Mouse (Mus musculus) layer of hippocampus, postnatal 14 days (tissue): ENCODE data around the gene Ptpn5. TPM values are rescaled to one million over a fixed set of nuclear protein-coding genes. Genes with fewer than 3 reads are reported as not detected.

Source experiments
- DNase-seq, 2 experiments: peaks; one replicate each; pipeline ENCODE4 v3.0.0; 2021 to 2022; ENCODE audit warnings: low spot score in 2 of 2, mixed read lengths in 1 of 2
- total RNA-seq, 2 experiments: library from RNA; stranded (reverse); gene quantifications; 2 replicates each; pipeline ENCODE4 v1.2.3; 2021

Ptpn5 gene
- total RNA-seq, 2 experiments from 2014 or later, result 102 to 103 TPM

DNA sequence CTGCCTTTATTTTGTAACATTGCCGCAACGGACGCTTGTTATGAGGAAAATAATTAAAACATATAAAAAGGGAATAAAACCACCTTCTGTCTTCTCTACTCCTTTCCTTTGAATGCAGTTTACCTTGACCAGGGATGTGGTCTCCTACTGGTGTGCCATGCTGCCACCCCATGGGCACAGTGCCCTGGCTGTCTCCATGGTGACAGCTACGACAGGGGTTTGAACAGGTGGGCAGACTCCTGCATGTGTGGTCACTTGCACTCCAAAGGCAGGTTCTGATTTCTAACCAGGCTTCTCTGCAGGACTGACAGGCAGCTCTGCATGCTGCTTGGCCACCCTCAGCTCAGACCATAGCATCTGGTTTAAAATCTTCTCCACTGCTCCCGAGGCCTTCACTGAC, 21.4 kb downstream of the Ptpn5 start:
- DNase-seq, result no peak

DNA sequence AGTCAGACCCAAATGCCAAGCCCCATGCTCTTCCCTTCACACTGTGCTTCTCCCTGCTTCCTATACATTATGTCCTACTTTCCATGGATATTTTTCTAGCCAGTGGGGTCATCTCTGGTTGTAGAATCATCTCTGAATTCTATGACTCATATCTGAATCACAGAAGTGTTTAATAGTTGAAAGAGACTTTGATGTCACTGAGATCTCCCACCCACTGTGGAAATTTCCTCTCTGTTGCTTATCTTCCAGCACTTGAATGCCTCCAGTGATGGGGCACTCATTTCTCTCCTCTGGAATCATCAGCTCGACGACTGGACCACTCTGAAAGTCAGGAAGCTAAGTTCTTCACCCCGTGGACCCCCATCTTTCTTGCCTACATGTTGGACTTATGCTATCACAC, 22.4 kb downstream of the Ptpn5 start:
- no peak for DNase-seq

DNA sequence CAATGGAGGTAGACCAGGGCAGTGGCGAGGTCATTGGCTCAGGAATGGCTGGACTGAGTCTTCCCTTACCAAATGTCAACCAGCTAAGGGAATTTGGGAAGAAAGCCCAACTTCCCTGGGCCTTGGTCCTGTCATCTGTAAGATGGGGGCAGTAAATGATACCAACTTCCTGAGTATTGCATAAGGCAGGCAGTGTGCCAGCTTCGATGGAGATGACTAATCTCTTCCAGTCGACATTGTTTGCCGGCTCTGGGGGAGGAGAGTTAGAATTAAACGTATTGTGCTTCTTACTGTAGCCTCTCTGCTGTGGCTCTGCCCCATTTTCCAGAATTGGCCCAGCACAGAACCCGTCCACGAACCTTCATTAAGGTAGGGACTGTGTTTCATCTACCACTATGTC, 23.0 kb downstream of the Ptpn5 start:
- DNase-seq, result no peak

DNA sequence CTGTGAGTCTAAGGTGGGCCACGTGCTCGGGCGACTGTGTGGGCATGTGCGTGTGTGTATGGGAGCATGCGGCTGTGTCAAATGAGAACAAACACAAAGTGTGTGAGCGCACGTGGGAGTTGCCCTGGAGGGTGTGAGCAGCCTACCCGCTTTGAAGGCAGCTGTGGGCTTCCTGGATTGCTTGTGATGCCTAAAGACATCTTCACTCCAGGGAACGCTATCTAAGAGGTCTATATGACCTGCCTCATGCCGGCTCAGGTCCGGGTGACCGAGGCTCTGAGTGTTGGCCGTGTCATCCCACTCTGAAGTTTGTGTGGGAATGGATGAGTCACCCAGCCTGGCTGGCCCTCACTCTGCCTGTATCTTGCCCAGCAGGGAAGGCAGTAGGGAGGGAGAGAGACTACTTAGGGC, 24.7 kb downstream of the Ptpn5 start:
- DNase-seq, result no peak

DNA sequence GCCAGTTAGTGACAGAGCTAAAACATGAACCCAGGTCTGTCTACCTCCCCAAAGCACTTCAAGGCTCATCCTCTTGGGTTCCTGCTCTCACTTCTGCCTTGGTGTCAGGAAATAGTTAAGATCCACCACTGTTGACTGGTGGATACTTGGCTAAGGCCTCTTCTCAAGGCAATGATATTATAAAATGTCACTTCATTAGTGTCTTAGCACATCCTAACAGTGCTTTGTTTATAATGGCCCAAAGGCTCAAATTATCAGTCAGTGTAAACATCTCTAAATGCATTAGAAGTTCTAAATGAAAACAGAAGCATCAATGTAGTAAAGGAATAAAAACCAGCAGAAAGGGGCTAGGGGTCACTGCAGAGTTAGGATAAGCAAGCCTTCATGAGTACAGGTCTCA, 26.5 kb downstream of the Ptpn5 start:
- DNase-seq, result no peak

DNA sequence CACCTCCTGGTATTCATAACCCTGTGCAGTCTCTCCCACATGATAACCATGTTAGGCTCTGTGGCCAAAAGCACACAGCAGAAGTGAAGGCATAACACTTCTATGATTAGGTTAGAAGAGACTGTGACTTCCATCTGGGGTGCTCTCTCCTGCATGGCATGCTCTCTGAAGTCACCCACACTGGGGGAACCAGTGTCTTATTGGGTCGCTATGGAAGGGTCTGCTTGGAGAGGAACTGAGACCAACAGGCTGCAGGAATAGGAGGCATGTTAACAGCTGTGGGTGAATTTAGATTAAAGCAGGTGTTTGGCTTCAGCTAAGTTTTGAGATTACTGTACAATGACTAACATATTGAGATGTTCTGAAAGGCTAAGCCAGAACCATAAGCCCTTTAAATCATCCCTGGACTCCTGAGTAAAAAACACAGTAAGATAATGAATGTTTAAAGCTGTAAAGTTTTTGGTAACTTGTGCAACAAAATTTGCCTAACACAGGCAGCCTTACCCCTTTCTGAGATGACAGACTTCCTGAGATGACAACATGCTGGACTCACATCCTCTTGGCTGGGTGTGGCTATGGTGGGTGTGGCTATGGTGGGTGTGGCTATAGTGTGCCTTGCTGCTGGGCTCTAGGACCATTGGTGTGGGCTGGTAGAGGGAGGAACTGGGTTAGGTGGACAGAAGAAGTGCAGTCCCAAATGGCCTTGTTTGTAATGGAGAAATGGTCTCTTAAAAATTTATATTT, 29.6 kb downstream of the Ptpn5 start:
- no peak for DNase-seq

DNA sequence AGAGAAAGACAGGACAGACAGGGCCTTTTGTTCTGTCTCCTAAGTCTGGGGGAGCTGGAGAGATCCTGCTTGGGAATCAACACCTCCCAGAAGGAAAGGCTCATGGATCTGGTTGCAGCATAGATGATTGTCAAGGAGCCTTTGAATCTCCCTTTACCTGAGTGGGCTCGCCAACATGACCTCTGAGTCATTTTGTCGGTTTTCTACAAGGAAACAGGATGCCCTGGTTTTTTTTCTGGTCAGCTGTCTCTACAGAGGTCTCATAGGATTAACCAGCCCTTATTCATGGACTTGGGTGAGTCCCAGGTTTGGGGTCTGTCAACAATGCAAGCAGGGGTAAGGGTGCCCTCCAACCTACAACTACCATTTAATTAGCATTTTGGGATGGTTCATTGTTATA, 30.5 kb downstream of the Ptpn5 start:
- no peak for DNase-seq

DNA sequence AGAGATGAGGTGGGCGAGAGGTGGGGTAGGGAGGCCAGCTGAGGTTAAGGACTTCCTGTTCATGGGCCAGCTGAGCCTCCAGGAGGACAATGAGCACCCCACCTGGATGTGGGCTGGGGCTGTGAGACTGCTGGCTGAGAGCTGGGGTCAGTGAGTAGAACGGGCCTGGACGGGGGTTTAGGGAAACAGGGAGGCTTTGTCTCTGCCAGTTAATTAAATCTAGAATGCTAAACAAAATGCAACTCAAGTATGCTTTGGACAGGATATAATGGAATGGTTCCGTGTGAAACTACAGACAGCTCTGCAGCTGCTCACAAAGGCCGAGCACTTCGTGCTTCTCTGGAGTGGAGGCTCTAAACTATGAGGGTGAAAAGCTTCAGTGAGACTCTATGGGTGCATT, 32.9 kb downstream of the Ptpn5 start:
- DNase-seq, result no peak

DNA sequence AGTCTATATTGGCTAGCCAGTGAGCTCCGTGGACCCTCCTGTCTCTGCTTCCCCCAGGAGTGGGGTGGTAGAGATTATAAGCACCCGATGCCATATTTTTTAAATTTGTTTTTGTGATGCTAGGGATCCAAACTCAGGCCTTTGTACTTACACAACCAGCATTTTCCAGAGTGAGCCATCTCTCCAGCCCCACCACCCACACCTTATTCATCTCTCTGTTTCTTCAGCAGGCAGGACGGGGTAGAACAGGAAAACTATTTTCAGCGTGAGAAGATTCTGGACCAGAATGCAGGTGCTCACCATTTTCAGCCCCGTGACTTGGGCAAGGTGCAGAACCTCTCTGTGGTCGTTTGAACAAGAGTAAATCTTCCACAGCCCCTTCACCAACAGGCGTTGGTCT, 34.2 kb downstream of the Ptpn5 start:
- no peak for DNase-seq

DNA sequence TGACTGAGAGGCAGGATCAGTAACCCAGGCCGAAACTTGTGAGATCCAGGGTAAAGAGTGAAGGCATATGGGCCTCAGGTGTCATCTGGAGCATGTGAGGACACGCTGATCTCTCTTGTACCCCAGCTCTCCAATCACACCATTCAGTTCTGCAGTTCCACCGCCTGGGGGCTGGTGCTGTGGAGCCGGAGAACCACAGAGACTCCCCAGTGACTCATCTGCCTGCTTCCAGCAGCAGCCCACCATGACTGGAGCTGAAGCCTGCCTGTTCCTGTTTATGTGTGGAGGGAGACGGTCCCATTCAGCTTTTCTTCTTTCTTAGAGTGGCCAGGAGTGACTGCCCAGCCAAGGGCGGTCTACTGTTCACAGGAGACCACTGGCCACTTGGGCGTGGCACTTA, 35.4 kb downstream of the Ptpn5 start:
- DNase-seq, result peak in 1 of 2 experiments; percentile 44

DNA sequence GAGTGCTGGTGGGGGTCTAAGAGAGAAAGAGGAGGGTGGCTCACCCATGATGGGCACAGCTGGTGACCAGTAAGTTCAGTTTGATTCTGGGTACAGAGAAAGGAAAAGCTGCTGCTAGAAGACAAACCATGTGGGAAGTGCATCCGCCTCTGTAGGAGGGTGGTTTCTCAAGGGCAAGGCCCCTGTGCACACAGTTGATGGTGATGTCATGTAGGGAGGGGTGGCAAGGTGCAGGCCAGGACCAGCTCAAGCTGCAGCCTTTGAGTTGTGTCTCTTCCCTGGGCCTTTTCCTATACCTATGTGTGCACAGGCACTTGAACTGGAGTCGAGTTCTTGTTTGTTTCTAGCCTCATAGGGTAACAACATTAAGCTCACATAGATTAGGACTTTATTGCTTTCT, 38.5 kb downstream of the Ptpn5 start:
- DNase-seq, result no peak

DNA sequence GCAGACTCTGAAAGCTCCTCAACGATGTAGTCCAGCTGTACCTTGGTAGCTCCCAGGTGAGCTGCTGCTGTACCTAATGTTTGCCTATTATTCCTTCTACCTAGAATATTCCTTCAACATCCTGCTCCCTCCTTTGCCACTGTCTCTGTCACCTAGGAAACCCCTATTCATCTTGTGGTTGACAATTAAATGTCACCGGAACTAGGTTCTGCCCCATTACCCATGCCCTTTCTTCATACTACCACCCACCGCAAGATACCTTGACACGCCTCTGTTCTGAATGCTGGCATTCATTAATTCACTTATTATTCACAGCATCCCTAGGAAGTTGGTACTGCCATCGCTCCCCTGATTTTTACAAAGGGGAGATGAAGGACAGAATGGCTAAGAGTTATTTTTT, 39.5 kb downstream of the Ptpn5 start:
- DNase-seq, result no peak

DNA sequence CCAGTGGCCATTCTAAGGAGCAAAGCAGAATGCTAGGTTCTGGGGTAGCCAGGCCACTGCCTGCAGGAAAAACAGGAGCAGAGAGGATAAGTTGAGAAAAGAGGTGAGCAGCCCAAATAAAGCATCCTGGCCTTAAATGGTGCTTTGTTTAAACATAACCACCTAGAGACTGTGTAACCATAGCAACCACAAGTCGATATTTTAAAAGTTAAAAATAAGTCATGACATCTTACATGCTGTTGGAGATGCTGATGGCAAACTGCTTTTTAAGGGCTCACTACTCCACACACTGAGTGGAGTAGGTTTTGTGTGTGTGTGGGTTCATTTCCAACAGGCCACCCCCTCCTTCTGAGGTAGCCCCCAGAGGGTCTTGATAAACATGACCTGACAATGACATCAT, 48.4 kb downstream of the Ptpn5 start:
- no peak for DNase-seq

DNA sequence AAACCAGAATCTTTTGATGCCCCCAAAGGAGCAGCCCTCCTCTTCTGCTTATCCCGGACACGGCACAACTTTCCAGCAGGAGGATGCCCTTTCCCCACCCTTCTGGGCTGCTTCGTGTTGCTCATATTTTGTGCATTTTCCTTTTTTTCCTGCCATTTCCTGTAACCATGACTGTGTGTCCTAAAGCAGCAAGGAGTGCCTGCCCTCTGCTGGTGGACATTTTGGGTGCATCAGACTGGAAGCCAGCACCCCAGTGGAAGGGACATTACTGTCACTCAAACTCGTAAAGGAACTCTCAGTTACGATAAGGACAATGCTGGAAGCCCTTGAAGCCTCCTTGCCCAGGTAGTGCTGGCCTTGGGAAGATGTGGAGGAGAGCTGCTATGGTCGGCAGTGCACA, 52.2 kb downstream of the Ptpn5 start:
- peak; percentile 80 to 82 for DNase-seq

DNA sequence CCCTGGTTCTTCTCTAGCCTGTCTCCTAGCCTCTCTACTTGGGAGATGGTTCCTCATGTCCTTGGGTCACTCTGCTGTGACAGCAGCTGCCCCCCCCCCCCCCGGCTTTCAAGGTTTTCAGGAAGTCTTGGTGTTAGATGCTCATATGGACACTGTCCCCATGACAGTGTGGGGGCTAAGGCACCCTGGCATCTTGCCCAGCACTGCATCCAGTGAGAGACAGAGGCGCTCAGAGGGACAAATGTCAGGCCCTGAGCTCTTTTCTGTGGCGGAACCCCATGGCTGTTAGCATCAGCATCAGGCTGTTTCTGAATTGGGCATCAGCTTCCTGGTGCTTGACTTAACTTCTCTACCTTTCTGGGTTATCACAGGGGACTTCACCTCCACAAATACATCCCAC, 52.6 kb downstream of the Ptpn5 start:
- DNase-seq, result no peak

DNA sequence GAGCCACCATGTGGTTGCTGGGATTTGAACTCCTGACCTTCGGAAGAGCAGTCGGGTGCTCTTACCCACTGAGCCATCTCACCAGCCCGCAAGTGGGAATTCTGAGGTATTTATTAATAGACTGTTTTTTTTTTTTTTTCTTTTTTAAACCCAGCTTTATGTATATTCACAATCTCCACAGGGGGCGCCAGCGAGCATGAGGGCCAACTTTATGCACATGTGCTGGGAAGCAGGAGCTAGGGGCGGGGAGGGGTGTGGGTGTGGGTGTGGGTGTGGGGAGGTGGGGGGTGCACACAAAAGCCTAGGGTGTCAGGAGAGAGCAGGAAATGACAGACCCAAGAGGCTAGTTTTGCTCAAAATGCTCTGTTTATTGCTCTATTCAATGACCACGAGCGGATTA, 56.0 kb downstream of the Ptpn5 start:
- no peak for DNase-seq

DNA sequence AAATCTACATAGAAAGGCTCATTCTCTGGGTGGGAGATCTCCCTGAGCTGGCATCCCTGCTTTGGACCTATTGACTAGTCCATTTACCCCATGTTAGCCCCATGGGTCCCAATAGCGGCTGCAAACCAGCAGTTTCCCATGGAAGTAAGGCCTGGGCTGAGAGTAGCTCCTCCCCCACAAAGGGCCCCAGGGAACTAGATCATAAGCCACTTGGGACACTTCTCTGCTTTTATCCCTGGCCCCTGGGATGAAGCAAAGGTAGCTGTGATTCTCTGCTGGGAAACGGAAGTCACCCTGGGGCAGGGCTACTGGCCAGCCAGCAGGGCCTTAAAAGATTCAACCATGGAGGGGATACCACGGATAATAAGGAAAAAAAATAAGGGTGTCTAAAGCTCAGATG, 56.8 kb downstream of the Ptpn5 start:
- DNase-seq, result no peak

DNA sequence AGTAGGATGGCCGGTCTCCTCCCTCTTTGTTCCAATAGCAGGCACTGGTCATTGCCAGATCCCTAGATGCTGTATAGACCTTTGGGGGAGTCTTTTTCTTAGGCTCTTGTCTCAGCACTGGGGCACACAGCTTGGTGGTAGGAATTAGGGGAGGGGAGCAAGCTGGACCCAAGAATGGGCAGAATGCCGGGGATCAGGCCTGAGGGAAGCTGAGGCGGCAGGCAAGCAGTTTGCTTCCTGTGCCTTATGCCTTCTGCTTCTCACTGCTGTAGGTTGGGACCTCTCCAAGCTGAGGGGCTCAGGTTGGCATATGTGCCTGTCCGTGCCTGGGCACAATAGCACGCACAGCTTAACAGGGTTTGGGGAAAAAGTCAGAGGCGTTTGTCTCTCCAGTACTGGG, 57.3 kb downstream of the Ptpn5 start:
- DNase-seq, result no peak

DNA sequence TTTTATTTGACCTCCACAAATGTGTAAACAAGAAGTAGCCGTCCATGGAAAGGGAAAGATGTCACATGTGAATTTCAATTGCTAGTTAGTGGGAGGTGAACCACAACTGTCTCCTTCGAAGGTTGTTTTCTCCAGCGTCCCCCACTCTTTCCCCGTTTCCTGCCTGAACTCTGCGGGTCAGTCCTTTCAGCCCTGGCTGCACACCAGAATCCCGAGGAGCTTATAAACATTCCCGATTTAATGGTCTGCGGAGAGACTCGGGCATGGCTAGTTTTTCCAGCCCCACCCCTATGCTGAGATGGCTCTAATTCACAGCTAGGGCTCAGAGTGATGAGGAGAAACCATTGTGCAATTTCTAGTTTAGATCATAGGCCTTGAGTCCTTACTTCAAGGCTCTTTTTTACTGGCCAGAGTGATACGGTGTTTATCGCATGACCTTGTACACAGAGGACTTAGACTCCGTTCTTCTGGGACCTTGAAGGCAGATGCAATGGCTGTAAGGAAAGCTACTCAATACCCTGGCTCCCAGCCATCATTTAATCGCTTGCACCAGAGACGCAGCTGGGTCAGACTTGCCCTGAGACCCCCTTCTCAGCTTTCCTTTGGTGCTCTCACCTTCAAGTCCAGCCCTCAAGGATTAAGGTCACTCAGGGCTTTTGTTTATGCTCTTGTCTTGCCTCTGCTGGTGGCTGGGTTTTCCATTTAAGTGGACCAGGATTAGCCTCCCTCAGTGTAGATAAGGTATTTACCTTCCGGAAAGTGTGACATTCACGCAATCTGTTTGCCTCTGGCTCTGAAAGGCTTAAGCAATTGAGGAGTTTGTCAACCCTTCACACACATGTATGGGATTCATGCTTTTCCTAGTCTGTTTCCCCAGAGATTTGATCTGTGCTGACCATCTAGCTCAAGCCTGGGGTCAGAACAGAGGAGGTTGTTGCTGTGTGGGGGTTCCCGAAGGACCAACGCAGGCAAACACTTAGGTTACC, 59.7 kb downstream of the Ptpn5 start:
- no peak for DNase-seq

DNA sequence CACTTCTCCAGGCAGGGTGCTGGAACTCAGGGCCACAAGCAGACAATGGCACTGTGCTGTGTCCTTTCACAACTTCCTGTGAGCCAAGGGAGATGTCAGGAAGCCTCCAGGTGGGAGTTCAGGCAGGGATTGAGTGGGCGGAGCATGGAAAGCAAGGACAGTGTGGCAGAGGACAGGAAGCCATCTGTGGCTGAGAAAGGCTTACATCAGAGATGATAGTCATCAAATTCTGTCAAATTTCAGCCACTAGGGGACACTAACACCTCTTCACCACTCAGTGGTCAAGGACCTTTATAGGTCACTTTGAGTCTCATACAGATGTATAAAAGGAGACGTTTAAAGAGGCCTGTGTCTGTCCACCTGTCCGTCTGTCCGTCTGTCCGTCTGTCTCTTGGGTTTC, 60.9 kb downstream of the Ptpn5 start:
- no peak for DNase-seq

DNA sequence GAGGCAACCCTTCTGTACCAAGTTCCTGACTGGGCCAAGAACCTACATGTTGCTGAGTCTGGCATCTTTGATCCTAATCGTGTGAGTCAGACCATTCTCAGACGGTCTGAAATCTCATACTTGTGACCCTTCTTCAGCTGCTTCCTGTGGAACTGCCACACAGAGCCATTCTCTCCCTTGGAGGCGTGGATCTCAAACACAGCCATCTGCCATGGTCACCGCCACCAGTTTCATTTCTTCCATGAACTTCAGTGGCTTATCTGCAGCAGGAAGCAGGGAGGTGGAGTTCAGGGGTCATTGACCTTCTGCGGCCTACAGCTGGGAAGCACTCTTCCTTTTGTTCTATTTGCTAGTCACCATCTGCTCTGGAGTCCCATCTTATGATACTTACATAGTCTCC, 65.6 kb downstream of the Ptpn5 start:
- DNase-seq, result no peak

DNA sequence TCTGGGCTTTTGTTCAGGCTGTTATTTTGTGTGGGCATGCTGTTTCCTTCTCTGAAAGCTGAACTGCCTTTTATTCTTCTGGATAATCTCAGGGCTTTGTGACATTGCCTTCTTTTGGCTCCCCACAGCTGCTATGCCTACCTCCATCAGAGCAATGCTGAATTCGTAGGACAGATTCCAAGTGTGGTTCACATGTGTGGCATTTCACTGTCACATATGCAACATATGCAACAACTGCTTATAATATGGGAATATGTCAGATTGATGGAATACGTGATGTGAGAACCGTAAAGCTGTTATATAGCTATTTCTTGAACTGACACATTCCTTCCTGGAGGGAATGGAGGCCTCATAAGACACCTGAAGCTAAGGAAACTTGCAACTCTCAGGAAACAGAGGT, 66.5 kb downstream of the Ptpn5 start:
- DNase-seq, result no peak

DNA sequence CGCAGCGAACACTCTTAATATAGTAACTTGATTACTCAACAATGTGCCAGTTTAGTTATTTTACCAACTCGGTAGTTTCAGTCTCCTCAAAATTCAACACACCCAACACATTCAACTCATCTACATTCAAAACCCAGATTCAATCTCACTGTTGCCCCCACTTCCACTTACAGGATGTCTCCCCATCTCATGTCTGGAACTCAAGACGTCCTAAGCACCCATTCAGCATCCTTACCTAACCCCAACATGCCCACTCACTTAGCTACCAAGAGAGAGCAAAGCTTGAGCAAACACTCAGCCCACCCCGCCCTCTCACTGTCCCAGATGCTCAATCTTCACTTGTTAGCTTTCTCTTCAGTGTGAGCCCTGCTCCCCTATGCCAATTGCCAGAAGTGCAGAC, 71.9 kb downstream of the Ptpn5 start:
- no peak for DNase-seq
